Mouse (Mus musculus): ENCODE data around the gene Trpv6. TPM values are rescaled to one million over a fixed set of nuclear protein-coding genes. Genes with fewer than 3 reads are reported as not detected.

The Trpv6 gene
- total RNA-seq, 2 experiments from 2014 or later = not detected

DNA sequence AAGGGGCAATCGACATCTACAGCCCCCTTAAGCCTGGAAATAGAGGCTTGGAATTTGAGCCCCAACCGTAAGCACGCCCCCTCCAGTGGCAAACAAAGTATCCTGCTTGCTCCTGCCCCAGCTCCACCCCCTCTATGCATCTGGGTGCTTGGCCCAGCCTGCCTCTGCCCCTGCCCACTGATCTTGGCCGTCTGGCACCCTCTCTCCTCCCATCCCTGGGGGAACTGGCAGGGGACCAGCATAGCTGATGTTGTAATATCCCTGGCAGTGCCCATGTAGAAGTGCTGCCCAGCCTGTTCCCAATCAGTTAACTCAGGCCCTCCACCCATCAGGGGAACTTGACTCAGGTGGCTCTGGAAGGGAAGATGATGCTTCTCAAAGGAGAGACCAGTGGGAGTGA, 30.0 kb downstream of the Trpv6 start:
- peak; percentile 54 for DNase-seq
- H3K4me3 ChIP-seq = peak overlapping the region; percentile 78

DNA sequence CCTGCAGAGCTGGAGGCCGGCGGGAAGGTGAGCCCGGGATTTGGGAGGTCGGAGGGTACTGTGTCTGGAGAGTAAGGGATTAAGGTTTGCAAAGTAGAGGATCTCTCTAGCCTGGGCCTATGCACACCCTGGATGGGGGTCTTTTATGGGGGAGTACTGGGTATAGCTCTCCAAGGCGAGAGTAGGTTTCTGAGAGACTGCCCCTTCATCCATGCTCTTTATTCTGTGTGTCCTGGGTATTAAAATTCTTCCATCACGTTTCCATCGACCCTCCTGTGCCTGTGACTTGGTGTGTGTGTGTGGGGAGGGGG, 30.5 kb downstream of the Trpv6 start:
- Histone ChIP-seq H3K27ac (peak overlapping the region; percentile 53; the same call in 1 of the 2 replicates), H3K4me3 (peak overlapping the region; percentile 78)
- no peak for TF ChIP-seq CTCF (IDR thresholded peaks at IDR 0.05)
- no peak for DNase-seq
- intact Hi-C loops (cut with DNase I) = no loop called here

More for the DNA sequence above, 30.0 kb downstream of the Trpv6 start:
- no peak overlapping the region for H3K27ac ChIP-seq
- intact Hi-C loops (cut with DNase I) = no loop called here
- no peak for TF ChIP-seq CTCF (IDR thresholded peaks at IDR 0.05)

DNA sequence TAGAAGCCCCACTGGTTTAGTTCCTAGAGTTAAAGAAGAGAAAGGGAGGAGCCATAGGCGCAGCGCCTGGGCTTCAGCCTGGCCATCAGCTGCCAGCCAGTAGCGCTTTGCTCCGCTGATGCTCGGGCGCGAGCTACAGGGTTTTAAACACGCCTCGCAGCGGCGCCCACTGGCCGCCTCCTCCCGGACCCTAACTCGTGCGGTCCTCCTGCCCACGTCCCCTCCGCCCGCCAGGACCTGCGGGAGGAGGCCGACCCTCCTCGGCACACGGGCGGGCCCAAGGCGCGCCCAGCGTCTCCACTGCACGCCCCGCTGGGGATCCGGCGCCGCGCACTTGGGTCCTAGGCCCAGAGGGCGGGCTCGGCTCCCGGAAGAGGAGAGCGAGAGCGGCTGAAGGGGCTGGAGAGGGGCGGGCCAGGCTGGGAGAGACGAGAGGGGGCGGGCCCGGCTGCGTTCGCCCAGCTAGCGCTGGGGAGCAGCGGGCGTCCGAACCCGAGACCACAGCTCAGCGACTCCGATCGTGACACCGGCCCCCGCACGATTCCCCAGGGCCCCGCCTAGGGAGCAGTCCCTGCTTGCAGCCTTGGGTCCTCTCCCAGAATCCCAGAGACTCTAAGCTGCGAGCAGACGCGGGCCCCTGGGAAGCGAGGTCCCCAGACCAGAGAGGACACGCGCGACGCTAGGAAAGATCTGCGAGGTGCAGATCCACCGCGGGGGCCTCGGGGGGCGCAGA, 31.0 kb downstream of the Trpv6 start, which contains the start of gene Ephb6:
TSS of gene Ephb6 (plus strand) at position 422 of the 733 bp plus-strand sequence.
- H3K4me3 ChIP-seq = peak within 1 kb of the TSS; percentile 78
- DNase-seq = peak; percentile 72
- TF ChIP-seq CTCF (IDR thresholded peaks at IDR 0.05) = no peak
- intact Hi-C loops (cut with DNase I) = no loop called here
- peak within 1 kb of the TSS; percentile 53; the same call in 1 of the 2 replicates for H3K27ac ChIP-seq

DNA sequence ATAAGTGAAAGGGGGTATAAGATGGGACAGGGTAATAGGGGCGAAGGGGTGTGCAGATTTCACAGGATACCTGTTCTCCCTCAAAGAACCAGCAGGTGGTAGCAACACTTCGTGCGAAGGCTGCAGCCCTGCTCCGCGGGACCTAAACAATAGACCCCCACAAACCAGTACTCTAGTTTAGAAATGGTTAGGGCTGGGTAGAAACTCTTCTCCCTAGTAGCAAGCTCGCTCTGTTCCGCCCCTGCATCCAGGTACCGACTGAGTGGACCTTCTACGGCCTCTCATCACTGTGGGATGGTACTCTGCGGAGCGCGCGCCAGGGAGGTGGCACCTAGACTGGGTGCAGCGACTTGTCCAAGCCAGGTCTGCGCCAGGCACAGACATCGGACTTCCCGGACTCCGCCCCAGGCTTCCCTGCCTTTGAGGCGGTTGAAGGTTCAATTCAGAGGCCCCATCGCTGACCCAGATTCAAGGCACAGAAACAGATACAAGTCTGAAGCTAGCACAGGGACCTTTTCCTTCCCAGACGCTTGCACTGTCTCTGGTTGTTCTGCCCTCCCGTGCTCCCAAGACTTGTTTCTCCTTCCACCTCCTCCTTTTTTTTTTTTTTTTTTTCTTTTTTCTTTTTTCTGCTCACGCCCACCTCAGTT, 31.7 kb downstream of the Trpv6 start:
- peak; percentile 49 for TF ChIP-seq CTCF (IDR thresholded peaks at IDR 0.05)
- intact Hi-C loops (cut with DNase I) = no loop called here
- H3K4me3 ChIP-seq = peak overlapping the region; percentile 78
- DNase-seq = no peak
- no peak overlapping the region; the same call in 1 of the 2 replicates for H3K27ac ChIP-seq

DNA sequence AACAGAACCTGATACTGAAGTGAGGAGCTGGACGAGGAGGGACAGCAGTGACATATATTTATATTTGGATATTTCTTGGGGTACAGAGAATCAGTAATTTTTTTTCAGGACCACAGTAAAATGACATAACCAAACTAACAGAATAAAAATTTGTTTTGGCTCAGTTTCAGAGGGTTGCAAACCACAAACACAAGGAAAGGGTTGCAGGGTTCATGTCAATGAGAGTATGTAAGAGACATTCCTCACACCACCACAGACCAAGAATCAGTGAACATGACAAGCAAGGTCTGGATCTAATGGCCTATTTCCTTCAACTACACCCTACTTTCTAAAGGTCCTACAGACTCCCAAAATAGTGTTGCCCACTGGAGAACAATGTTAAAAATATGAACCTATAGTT, 54.0 kb downstream of the Trpv6 start:
- Histone ChIP-seq H3K27ac (no peak overlapping the region), H3K4me3 (no peak overlapping the region)
- intact Hi-C loops (cut with DNase I) = no loop called here
- no peak for TF ChIP-seq CTCF (IDR thresholded peaks at IDR 0.05)
- no peak for DNase-seq

DNA sequence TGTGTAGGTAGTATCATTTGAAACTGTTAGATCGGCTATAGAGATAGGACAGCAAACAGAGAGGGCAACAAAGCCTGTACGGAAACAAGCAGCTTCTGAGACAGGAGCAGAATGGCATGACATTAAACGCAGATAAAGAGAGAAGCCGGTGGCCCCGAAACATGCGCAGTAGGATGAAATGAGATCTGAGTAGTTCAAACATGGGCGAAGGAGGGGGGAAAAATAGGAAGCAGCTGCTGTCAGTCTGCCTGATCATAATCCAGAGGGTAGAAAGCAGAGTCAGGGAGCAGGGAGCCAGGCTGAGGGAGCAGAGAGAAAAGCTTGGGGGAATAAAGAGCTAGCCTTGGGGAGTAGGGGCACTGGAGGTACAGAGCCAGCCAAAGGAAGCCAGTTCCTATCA, 54.9 kb downstream of the Trpv6 start:
- DNase-seq = no peak
- intact Hi-C loops (cut with DNase I) = no loop called here
- TF ChIP-seq CTCF (IDR thresholded peaks at IDR 0.05) = no peak

DNA sequence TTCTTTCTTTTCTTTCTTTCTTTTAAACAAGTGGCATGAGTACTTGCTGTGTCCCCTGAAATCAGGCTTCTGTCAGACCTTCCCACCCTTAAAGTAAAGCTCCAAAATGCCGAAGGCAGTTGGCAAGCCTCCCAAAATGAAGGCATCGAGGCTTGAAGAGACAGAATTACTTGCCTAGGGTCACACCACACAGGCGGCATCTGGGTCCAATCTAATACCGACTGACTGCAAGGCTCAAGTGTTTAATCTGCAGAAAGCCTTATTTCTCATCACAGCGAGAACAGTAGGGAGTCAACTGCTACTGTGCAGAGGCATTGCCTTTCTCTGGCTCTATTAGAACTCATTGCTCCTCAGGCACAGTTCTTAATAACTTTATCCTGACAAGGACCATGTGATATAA, 58.9 kb downstream of the Trpv6 start:
- TF ChIP-seq CTCF (IDR thresholded peaks at IDR 0.05) = no peak
- intact Hi-C loops (cut with DNase I) = no loop called here

More for the DNA sequence above, 54.9 kb downstream of the Trpv6 start:
- Histone ChIP-seq H3K27ac (no peak overlapping the region), H3K4me3 (no peak overlapping the region)

DNA sequence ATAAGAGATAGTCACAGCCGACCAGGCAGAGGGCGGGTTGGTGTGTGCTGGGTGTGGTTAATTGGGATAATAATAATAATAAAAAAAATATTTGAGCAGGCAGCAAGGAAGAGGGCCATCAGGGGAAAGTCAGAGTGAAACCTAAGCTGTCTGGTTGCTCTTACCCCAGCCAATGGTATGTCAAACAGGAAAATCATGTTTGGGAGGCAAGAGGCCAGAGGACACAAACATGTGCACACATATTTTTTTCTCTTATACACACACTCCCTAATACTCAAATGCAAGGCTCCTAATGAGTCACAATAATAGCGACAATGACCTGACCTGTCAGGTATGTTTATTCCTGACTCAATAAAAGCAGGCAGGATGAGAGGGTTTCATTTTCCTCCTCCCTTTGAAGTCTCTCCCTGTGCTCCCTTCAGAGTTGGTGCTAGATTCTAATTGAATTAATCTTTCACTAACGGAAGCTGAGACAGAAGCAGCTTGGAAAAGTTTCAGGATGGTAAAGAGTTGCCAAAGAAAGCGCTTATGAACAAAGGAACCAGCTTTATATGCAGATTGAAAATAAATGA, 59.6 kb downstream of the Trpv6 start:
- TF ChIP-seq CTCF (IDR thresholded peaks at IDR 0.05) = no peak
- H3K27ac ChIP-seq = no peak overlapping the region
- intact Hi-C loops (cut with DNase I) = no loop called here

More for the DNA sequence above, 58.9 kb downstream of the Trpv6 start:
- DNase-seq = no peak
- H3K4me3 ChIP-seq = no peak overlapping the region
- no peak overlapping the region for H3K27ac ChIP-seq

More for the DNA sequence above, 59.6 kb downstream of the Trpv6 start:
- DNase-seq = no peak
- H3K4me3 ChIP-seq = no peak overlapping the region

Other genes with a start within 250 kb of the Trpv6 start
- not detected for gene Gm5771, start 244.0 kb downstream of the Trpv6 start, total RNA-seq (2021)
- gene Gm10334, start 190.3 kb downstream of the Trpv6 start, total RNA-seq (2021) = not detected
- gene Prss1, start 177.5 kb downstream of the Trpv6 start, total RNA-seq (2021) = not detected
- gene Prss2, start 114.6 kb downstream of the Trpv6 start, total RNA-seq (2021) = not detected
- gene Ephb6, start 30.9 kb downstream of the Trpv6 start, total RNA-seq (2021) = under 1 TPM; 0.54 to 0.98 TPM
- gene Trpv5, start 44.4 kb upstream of the Trpv6 start, total RNA-seq (2021) = not detected
- gene Llcfc1, start 48.0 kb upstream of the Trpv6 start, total RNA-seq (2021) = not detected
- gene Kel, start 67.9 kb upstream of the Trpv6 start, total RNA-seq (2021) = not detected
- not detected for gene Olfr459, start 138.8 kb upstream of the Trpv6 start, total RNA-seq (2021)
- gene Pip, start 211.1 kb upstream of the Trpv6 start, total RNA-seq (2021) = not detected
- not detected for gene Sval2, start 216.6 kb upstream of the Trpv6 start, total RNA-seq (2021)

Measured in gastrocnemius, adult 2 months (tissue).